ENCODE assay signal across 8 mouse cellular contexts in genomic region chr2:170155089-170155740, GRCm38 (mm10). TPM values are rescaled to one million over a fixed set of nuclear protein-coding genes. Genes with fewer than 3 reads are reported as not detected.
A peak's percentile ranks its signal among the peaks of the same experiment; 100 is the strongest.
DNase-seq lines count a peak whose midpoint lies in the region; ATAC-seq and TF ChIP-seq lines count a peak whose summit lies in the region.

No protein-coding gene starts in this region.

- H3K9ac ChIP-seq in forebrain, postnatal 0 days, result peak overlapping the region; percentile 41; the same call in 1 of the 2 replicates
- peak overlapping the region; percentile 56 for H3K9ac ChIP-seq in hindbrain, embryonic 12.5 days

- no peaks in the 10 kb centered on the region for H3K9me3 ChIP-seq in forebrain, postnatal 0 days (ENCODE audit: low read length)
- no peaks in the 10 kb centered on the region for H3K9me3 ChIP-seq in hindbrain, embryonic 12.5 days (replicated peaks)
- no peaks in the 10 kb centered on the region for H3K9me3 ChIP-seq in limb, embryonic 10.5 days (replicated peaks)
- no peaks in the 10 kb centered on the region for H3K9me3 ChIP-seq in midbrain, embryonic 10.5 days (replicated peaks)

- no peaks in the 10 kb centered on the region for H3K27me3 ChIP-seq in forebrain, postnatal 0 days (ENCODE audit: insufficient read depth, low read length)
- peaks cover 4% of the 10 kb centered on the region; the same call in 1 of the 2 replicates for H3K27me3 ChIP-seq in hindbrain, embryonic 12.5 days
- peaks cover 6% of the 10 kb centered on the region; the same call in 1 of the 2 replicates for H3K27me3 ChIP-seq in limb, embryonic 10.5 days (ENCODE audit: low read depth, poor library complexity, severe bottlenecking)
- peaks cover 32% of the 10 kb centered on the region for H3K27me3 ChIP-seq in midbrain, embryonic 10.5 days (ENCODE audit: low read depth, poor library complexity, severe bottlenecking)

- DNase-seq in cerebellum, adult 8-10 months, result no peak
- peak; percentile 70 for DNase-seq in adrenal gland, postnatal 25 days
- peak; percentile 72 for DNase-seq in forebrain, postnatal 0 days
- DNase-seq in limb, embryonic 10.5 days (ENCODE audit: low spot score), result peak; percentile 53
- peak; percentile 51 for DNase-seq in midbrain, embryonic 10.5 days (ENCODE audit: low spot score)
- peak; percentile 61 for DNase-seq in spleen, adult 12 weeks (ENCODE audit: low spot score)

- H3K27ac ChIP-seq in forebrain, postnatal 0 days (ENCODE audit: low read depth, low read length), result 0 out of 2 replicates have a peak overlapping the region, but pooled peaks have one; percentile 30
- H3K27ac ChIP-seq in hindbrain, embryonic 12.5 days, result no peak overlapping the region
- peak overlapping the region; percentile 56 for H3K27ac ChIP-seq in limb, embryonic 10.5 days
- peak overlapping the region; percentile 61; the same call in 1 of the 2 replicates for H3K27ac ChIP-seq in midbrain, embryonic 10.5 days (replicated peaks)

- H3K4me1 ChIP-seq in forebrain, postnatal 0 days (ENCODE audit: insufficient read depth), result no peaks in the 10 kb centered on the region; the same call in 1 of the 2 replicates
- H3K4me1 ChIP-seq in hindbrain, embryonic 12.5 days, result peaks cover 16% of the 10 kb centered on the region
- H3K4me1 ChIP-seq in limb, embryonic 10.5 days, result peaks cover 40% of the 10 kb centered on the region
- peaks cover 42% of the 10 kb centered on the region for H3K4me1 ChIP-seq in midbrain, embryonic 10.5 days

- H3K4me3 ChIP-seq in forebrain, postnatal 0 days (ENCODE audit: low read depth, low read length), result peak overlapping the region; percentile 28
- peak overlapping the region; percentile 27 for H3K4me3 ChIP-seq in hindbrain, embryonic 12.5 days
- H3K4me3 ChIP-seq in limb, embryonic 10.5 days, result peak overlapping the region; percentile 44
- H3K4me3 ChIP-seq in midbrain, embryonic 10.5 days, result peak overlapping the region; percentile 53

- ATAC-seq in cerebellum, adult (ENCODE audit: insufficient number of reproducible peaks, low FRiP score, low TSS enrichment), result peak; percentile 33; the same call in 1 of the 2 replicates
- peak; percentile 59 for ATAC-seq in forebrain, postnatal 0 days
- no peak; the same call in 1 of the 2 replicates for ATAC-seq in hindbrain, embryonic 12.5 days (ENCODE audit: low FRiP score)

- 7% methylated on average over 18 of the region's 18 CpGs for WGBS in forebrain, postnatal 0 days
- WGBS in hindbrain, embryonic 12.5 days, result 15% methylated on average over 18 of the region's 18 CpGs
- 13% methylated on average over 18 of the region's 18 CpGs for WGBS in limb, embryonic 10.5 days
- 17% methylated on average over 18 of the region's 18 CpGs for WGBS in midbrain, embryonic 10.5 days

- peak overlapping the region; percentile 55 for H3K4me2 ChIP-seq in forebrain, postnatal 0 days (ENCODE audit: low read depth)
- H3K4me2 ChIP-seq in hindbrain, embryonic 12.5 days (replicated peaks), result peak overlapping the region; percentile 54

- H3K36me3 ChIP-seq in forebrain, postnatal 0 days (ENCODE audit: insufficient read depth), result no peaks in the 10 kb centered on the region
- no peaks in the 10 kb centered on the region for H3K36me3 ChIP-seq in hindbrain, embryonic 12.5 days
- no peaks in the 10 kb centered on the region for H3K36me3 ChIP-seq in limb, embryonic 10.5 days
- H3K36me3 ChIP-seq in midbrain, embryonic 10.5 days, result no peaks in the 10 kb centered on the region

- TF ChIP-seq CTCF in forebrain, postnatal 0 days (IDR thresholded peaks at IDR 0.05; ENCODE audit: low read depth), result no peak; the same call in 1 of the 2 replicates

RNA-seq across cellular contexts. Expression of gene Zfp217, which starts 7.3 kb away (rescaled TPM):
- total RNA-seq in adrenal gland, postnatal 25 days (2021), result 27.3 and 32.8 TPM in 2 replicates
- total RNA-seq in forebrain, postnatal 0 days (2014; rRNA removed), result 3.3 and 3.5 TPM in 2 replicates
- polyA plus RNA-seq in forebrain, postnatal 0 days (2015; fragmentation: Nextera tagmentation; extraction: Ambion mirVana), result 0.28 and 0.64 TPM in 2 replicates
- polyA plus RNA-seq in hindbrain, embryonic 12.5 days (2016; fragmentation: Nextera tagmentation; extraction: Ambion mirVana), result 3.7 and 3.9 TPM in 2 replicates
- 3.9 and 4.1 TPM in 2 replicates for polyA plus RNA-seq in limb, embryonic 10.5 days (2016; fragmentation: Nextera tagmentation; extraction: Ambion mirVana)
- polyA plus RNA-seq in midbrain, embryonic 10.5 days (2016; fragmentation: Nextera tagmentation; extraction: Ambion mirVana), result 2.8 and 2.9 TPM in 2 replicates
